Mouse (Mus musculus) lung, embryonic 16.5 days (tissue): Measurements from ENCODE around the gene Mapk8ip1. TPM values are rescaled to one million over a fixed set of nuclear protein-coding genes. Genes with fewer than 3 reads are reported as not detected.

Experiments used
- ATAC-seq: fragments of 200-750 bp; cut with Nextera tagmentation; 2 replicates; pipeline ENCODE4 v1.8.0; 2017; ENCODE audit warnings: low read depth, mild to moderate bottlenecking, moderate library complexity
- H3K27ac ChIP-seq: fragments of 300-500 bp; sonication (generic); 2 replicates; pipeline ENCODE4 v1.5.1; 2014; ENCODE audit warnings: mild to moderate bottlenecking, control low read depth, low read length
- H3K27me3 ChIP-seq: fragments of 300-500 bp; sonication (generic); 2 replicates; pipeline ENCODE4 v1.6.1; 2014; ENCODE audit warnings: low read depth, low read length, mixed read lengths; ENCODE audit not compliant: control insufficient read depth, insufficient read depth
- H3K36me3 ChIP-seq: fragments of 300-500 bp; sonication (generic); 2 replicates; pipeline ENCODE4 v1.6.1; 2014; ENCODE audit warnings: low read length; ENCODE audit not compliant: control insufficient read depth, insufficient read depth
- H3K4me1 ChIP-seq: fragments of 300-500 bp; sonication (generic); replicated peaks from 2 replicates; pipeline ENCODE4 v1.6.1; 2014; ENCODE audit warnings: low read length, mixed read lengths; ENCODE audit not compliant: control insufficient read depth, insufficient read depth
- H3K4me2 ChIP-seq: fragments of 300-500 bp; sonication (generic); 2 replicates; pipeline ENCODE4 v1.6.1; 2014; ENCODE audit warnings: low read depth, low read length, control low read depth
- H3K4me3 ChIP-seq: fragments of 300-500 bp; sonication (generic); 2 replicates; pipeline ENCODE4 v1.5.1; 2014; ENCODE audit warnings: mild to moderate bottlenecking, low read length, control low read depth
- H3K9ac ChIP-seq: fragments of 300-500 bp; sonication (generic); 2 replicates; pipeline ENCODE4 v1.6.1; 2014; ENCODE audit warnings: low read length, control low read depth
- H3K9me3 ChIP-seq: fragments of 300-500 bp; sonication (generic); 2 replicates; pipeline ENCODE4 v1.6.1; 2016; ENCODE audit warnings: low read length; ENCODE audit not compliant: control insufficient read depth
- WGBS: fragments of 180-500 bp; shearing (Covaris S2); extraction: QIAGEN DNeasy Blood & Tissue Kit; methylation state at CpG from one replicate; pipeline ENCODE4 v1.1.7; 2014; 5-methylcytosine and 5-hydroxymethylcytosine counted together
- polyA plus RNA-seq: library from polyadenylated mRNA; unstranded; fragments of >200 nt; fragmentation: Nextera tagmentation; extraction: Ambion mirVana; gene quantifications from 2 replicates; pipeline ENCODE4 v1.2.1, GENCODE M21; 2015

Gene Mapk8ip1
- 8.9 and 11.0 TPM in 2 replicates for polyA plus RNA-seq

- H3K4me1 ChIP-seq, result peaks cover 5% of the 10 kb centered on the region
- H3K36me3 ChIP-seq, result peaks cover 18% of the 10 kb centered on the region
- H3K27ac ChIP-seq, result no peak within 1 kb of the TSS
- peak within 1 kb of the TSS; percentile 70 for H3K9ac ChIP-seq
- peak within 1 kb of the TSS; percentile 68 for H3K4me3 ChIP-seq
- no peaks in the 10 kb centered on the region for H3K9me3 ChIP-seq
- H3K4me2 ChIP-seq, result peak within 1 kb of the TSS; percentile 98
- WGBS, result 2% methylated on average over 22 of the region's 59 CpGs
- H3K27me3 ChIP-seq, result peaks cover 7% of the 10 kb centered on the region
- peak; percentile 83 for ATAC-seq
These were observed at the start of gene Mapk8ip1 for GRCm38 (mm10) chr2:92401091-92401561. Gene Mapk8ip1, minus strand, starts transcription at chr2:92401263.

- H3K9me3 ChIP-seq, result no peaks in the 10 kb centered on the region
- no peaks in the 10 kb centered on the region for H3K27me3 ChIP-seq
- H3K4me2 ChIP-seq, result no peak overlapping the region
- H3K9ac ChIP-seq, result no peak overlapping the region
- ATAC-seq, result no peak
- peaks cover 3% of the 10 kb centered on the region; the same call in 1 of the 2 replicates for H3K36me3 ChIP-seq
- H3K4me1 ChIP-seq, result 0 out of 2 replicates have a peak, but pooled peaks cover 2% of the 10 kb centered on the region
- H3K27ac ChIP-seq, result no peak overlapping the region
- 62% methylated on average over 7 of the region's 7 CpGs for WGBS
- no peak overlapping the region for H3K4me3 ChIP-seq
These were observed 46.2 kb upstream of the Mapk8ip1 start for GRCm38 (mm10) chr2:92447121-92447740.

GRCm38 (mm10) chr2:92446656-92447055 is 45.6 kb upstream of the Mapk8ip1 start:
- Histone ChIP-seq H3K9ac (no peak overlapping the region), H3K9me3 (no peaks in the 10 kb centered on the region), H3K27ac (no peak overlapping the region), H3K4me3 (no peak overlapping the region), H3K27me3 (no peaks in the 10 kb centered on the region), H3K4me2 (no peak overlapping the region), H3K4me1 (0 out of 2 replicates have a peak, but pooled peaks cover 2% of the 10 kb centered on the region), H3K36me3 (no peaks in the 10 kb centered on the region)
- ATAC-seq, result 0 out of 2 replicates have a peak, but pooled peaks have one; percentile 38
- 68% methylated on average over 8 of the region's 8 CpGs for WGBS

- no peak for ATAC-seq
- 43% methylated on average over 9 of the region's 9 CpGs for WGBS
- 0 out of 2 replicates have a peak, but pooled peaks cover 2% of the 10 kb centered on the region for H3K4me1 ChIP-seq
These were observed 44.8 kb upstream of the Mapk8ip1 start for GRCm38 (mm10) chr2:92445890-92446289.

GRCm38 (mm10) chr2:92444376-92444775 is 43.3 kb upstream of the Mapk8ip1 start:
- no peak overlapping the region for H3K9ac ChIP-seq
- no peaks in the 10 kb centered on the region; the same call in 1 of the 2 replicates for H3K27me3 ChIP-seq
- ATAC-seq, result no peak
- no peak overlapping the region for H3K4me3 ChIP-seq
- H3K9me3 ChIP-seq, result no peaks in the 10 kb centered on the region
- H3K4me2 ChIP-seq, result no peak overlapping the region
- no peaks in the 10 kb centered on the region for H3K36me3 ChIP-seq
- 17% methylated on average over 4 of the region's 4 CpGs for WGBS
- H3K4me1 ChIP-seq, result 0 out of 2 replicates have a peak, but pooled peaks cover 2% of the 10 kb centered on the region
- H3K27ac ChIP-seq, result no peak overlapping the region

More at GRCm38 (mm10) chr2:92445890-92446289, 44.8 kb upstream of the Mapk8ip1 start:
- Histone ChIP-seq H3K9me3 (no peaks in the 10 kb centered on the region), H3K36me3 (no peaks in the 10 kb centered on the region), H3K27ac (no peak overlapping the region), H3K4me2 (no peak overlapping the region), H3K4me3 (no peak overlapping the region), H3K9ac (no peak overlapping the region), H3K27me3 (no peaks in the 10 kb centered on the region)

GRCm38 (mm10) chr2:92443313-92443712 is 42.2 kb upstream of the Mapk8ip1 start:
- no peaks in the 10 kb centered on the region; the same call in 1 of the 2 replicates for H3K27me3 ChIP-seq
- H3K27ac ChIP-seq, result no peak overlapping the region
- no peak overlapping the region for H3K4me2 ChIP-seq
- WGBS, result 67% methylated on average over 4 of the region's 4 CpGs
- no peaks in the 10 kb centered on the region for H3K36me3 ChIP-seq
- H3K9me3 ChIP-seq, result no peaks in the 10 kb centered on the region
- H3K4me1 ChIP-seq, result 0 out of 2 replicates have a peak, but pooled peaks cover 2% of the 10 kb centered on the region
- H3K4me3 ChIP-seq, result no peak overlapping the region
- H3K9ac ChIP-seq, result no peak overlapping the region
- no peak for ATAC-seq

GRCm38 (mm10) chr2:92442419-92443001 is 41.4 kb upstream of the Mapk8ip1 start:
- H3K4me3 ChIP-seq, result no peak overlapping the region
- peaks cover 2% of the 10 kb centered on the region; the same call in 1 of the 2 replicates for H3K4me1 ChIP-seq
- no peaks in the 10 kb centered on the region for H3K36me3 ChIP-seq
- 54% methylated on average over 12 of the region's 12 CpGs for WGBS
- H3K9me3 ChIP-seq, result no peaks in the 10 kb centered on the region
- H3K27me3 ChIP-seq, result no peaks in the 10 kb centered on the region; the same call in 1 of the 2 replicates
- H3K9ac ChIP-seq, result no peak overlapping the region
- ATAC-seq, result no peak
- H3K27ac ChIP-seq, result no peak overlapping the region
- H3K4me2 ChIP-seq, result no peak overlapping the region

- peaks cover 2% of the 10 kb centered on the region; the same call in 1 of the 2 replicates for H3K4me1 ChIP-seq
- WGBS, result 52% methylated on average over 6 of the region's 6 CpGs
- H3K27me3 ChIP-seq, result no peaks in the 10 kb centered on the region; the same call in 1 of the 2 replicates
- ATAC-seq, result no peak
- no peak overlapping the region for H3K9ac ChIP-seq
- no peak overlapping the region for H3K27ac ChIP-seq
- H3K4me2 ChIP-seq, result no peak overlapping the region
- H3K9me3 ChIP-seq, result no peaks in the 10 kb centered on the region
- no peaks in the 10 kb centered on the region for H3K36me3 ChIP-seq
- H3K4me3 ChIP-seq, result no peak overlapping the region
These were observed 39.4 kb upstream of the Mapk8ip1 start for GRCm38 (mm10) chr2:92440432-92440831.

GRCm38 (mm10) chr2:92438567-92438966 is 37.5 kb upstream of the Mapk8ip1 start:
- Histone ChIP-seq H3K9ac (no peak overlapping the region), H3K4me3 (no peak overlapping the region), H3K27ac (no peak overlapping the region), H3K9me3 (no peaks in the 10 kb centered on the region), H3K27me3 (no peaks in the 10 kb centered on the region; the same call in 1 of the 2 replicates), H3K4me2 (no peak overlapping the region), H3K36me3 (no peaks in the 10 kb centered on the region), H3K4me1 (peaks cover 6% of the 10 kb centered on the region)
- WGBS, result 43% methylated on average over 3 of the region's 3 CpGs
- no peak for ATAC-seq
